Mouse (Mus musculus) embryonic facial prominence, embryonic 11.5 days (tissue): ENCODE results near the gene Actn4. TPM values are rescaled to one million over a fixed set of nuclear protein-coding genes. Genes with fewer than 3 reads are reported as not detected.

Experiments used
- ATAC-seq: fragments of 200-750 bp; cut with Nextera tagmentation; replicated peaks from 2 replicates; pipeline ENCODE4 v1.8.0; 2017; ENCODE audit warnings: low read depth; ENCODE audit not compliant: insufficient number of reproducible peaks, low FRiP score, low TSS enrichment
- DNase-seq: peaks from one replicate; pipeline ENCODE4 v3.0.0-alpha.2; 2015; ENCODE audit warnings: low spot score
- H3K27ac ChIP-seq: fragments of 300-500 bp; sonication (generic); replicated peaks from 2 replicates; pipeline ENCODE4 v1.5.1; 2014; ENCODE audit warnings: mild to moderate bottlenecking, low read depth, low read length, control low read depth
- H3K27me3 ChIP-seq: fragments of 300-500 bp; sonication (generic); 2 replicates; pipeline ENCODE4 v1.6.1; 2014; ENCODE audit warnings: mild to moderate bottlenecking, low read length, moderate library complexity, mixed read lengths; ENCODE audit not compliant: control insufficient read depth, insufficient read depth
- H3K36me3 ChIP-seq: fragments of 300-500 bp; sonication (generic); replicated peaks from 2 replicates; pipeline ENCODE4 v1.6.1; 2014; ENCODE audit warnings: low read depth, mild to moderate bottlenecking, low read length, moderate library complexity, mixed read lengths; ENCODE audit not compliant: control insufficient read depth, insufficient read depth
- H3K4me1 ChIP-seq: fragments of 300-500 bp; sonication (generic); 2 replicates; pipeline ENCODE4 v1.6.1; 2014; ENCODE audit warnings: low read length, mixed read lengths; ENCODE audit not compliant: control insufficient read depth, insufficient read depth
- H3K4me2 ChIP-seq: fragments of 300-500 bp; sonication (generic); 2 replicates; pipeline ENCODE4 v1.6.1; 2014; ENCODE audit warnings: low read depth, mild to moderate bottlenecking, control low read depth, low read length, moderate library complexity
- H3K4me3 ChIP-seq: fragments of 300-500 bp; sonication (generic); 2 replicates; pipeline ENCODE4 v1.5.1; 2014; ENCODE audit warnings: low read depth, low read length, control low read depth
- H3K9ac ChIP-seq: fragments of 300-500 bp; sonication (generic); replicated peaks from 2 replicates; pipeline ENCODE4 v1.6.1; 2014; ENCODE audit warnings: mild to moderate bottlenecking, control low read depth, low read length
- H3K9me3 ChIP-seq: fragments of 300-500 bp; sonication (generic); replicated peaks from 2 replicates; pipeline ENCODE4 v1.6.1; 2016; ENCODE audit warnings: mild to moderate bottlenecking, low read length, inconsistent platforms, mixed read lengths; ENCODE audit not compliant: control insufficient read depth
- WGBS: fragments of 180-500 bp; shearing (Covaris S2); extraction: QIAGEN DNeasy Blood & Tissue Kit; methylation state at CpG from one replicate; pipeline ENCODE4 v1.1.7; 2014; 5-methylcytosine and 5-hydroxymethylcytosine counted together
- polyA plus RNA-seq: library from polyadenylated mRNA; unstranded; fragments of >200 nt; fragmentation: Nextera tagmentation; extraction: Ambion mirVana; gene quantifications from 2 replicates; pipeline ENCODE4 v1.2.1, GENCODE M21; 2014

Gene Actn4
- polyA plus RNA-seq, 1 experiment from 2014 or later, result 190 TPM

- H3K27me3 ChIP-seq, result no peaks in the 10 kb centered on the region
- H3K9ac ChIP-seq, result no peak overlapping the region
- no peaks in the 10 kb centered on the region for H3K36me3 ChIP-seq
- H3K9me3 ChIP-seq, result no peaks in the 10 kb centered on the region
- no peak overlapping the region for H3K4me2 ChIP-seq
- 92% methylated on average over 2 of the region's 2 CpGs for WGBS
- no peak for DNase-seq
- no peak overlapping the region for H3K27ac ChIP-seq
- H3K4me3 ChIP-seq, result no peak overlapping the region
- H3K4me1 ChIP-seq, result peaks cover 17% of the 10 kb centered on the region; the same call in 1 of the 2 replicates
- ATAC-seq, result no peak
Observed at GRCm38 (mm10) chr7:28951764-28952163, 10.4 kb downstream of the Actn4 start.

- no peak overlapping the region for H3K4me3 ChIP-seq
- peaks cover 28% of the 10 kb centered on the region for H3K4me1 ChIP-seq
- no peak overlapping the region; the same call in 1 of the 2 replicates for H3K9ac ChIP-seq
- no peak overlapping the region for H3K4me2 ChIP-seq
- H3K27ac ChIP-seq, result no peak overlapping the region
- WGBS, result 89% methylated on average over 10 of the region's 10 CpGs
- H3K36me3 ChIP-seq, result no peaks in the 10 kb centered on the region
- no peak for DNase-seq
- H3K27me3 ChIP-seq, result no peaks in the 10 kb centered on the region
- ATAC-seq, result no peak
- no peaks in the 10 kb centered on the region for H3K9me3 ChIP-seq
Observed at GRCm38 (mm10) chr7:28950346-28951037, 11.6 kb downstream of the Actn4 start.

DNA sequence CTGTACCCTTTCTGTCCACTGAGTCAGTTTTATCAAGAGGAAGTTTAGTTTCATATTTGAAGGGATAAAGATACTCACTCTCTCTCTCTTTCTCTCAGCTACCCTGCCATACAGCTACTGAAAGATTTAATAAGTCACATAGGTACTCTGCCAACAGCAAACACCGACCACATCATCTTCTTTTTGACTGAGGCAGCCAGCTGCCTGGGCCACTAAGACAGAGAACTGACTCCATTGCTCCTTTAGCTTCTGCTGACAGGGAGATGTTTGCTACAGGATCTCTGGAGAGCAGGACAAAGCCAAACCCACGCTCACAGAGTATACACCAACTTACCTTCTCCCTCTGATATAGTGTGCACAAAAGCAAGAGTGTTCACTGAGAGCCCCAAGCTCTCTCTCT lies 12.8 kb downstream of the Actn4 start:
- ATAC-seq (no peak), DNase-seq (no peak)
- H3K27ac ChIP-seq, result no peak overlapping the region
- H3K9me3 ChIP-seq, result no peaks in the 10 kb centered on the region
- H3K4me2 ChIP-seq, result no peak overlapping the region
- H3K4me1 ChIP-seq, result peaks cover 30% of the 10 kb centered on the region
- no peak overlapping the region for H3K9ac ChIP-seq
- 86% methylated on average over 2 of the region's 2 CpGs for WGBS
- no peaks in the 10 kb centered on the region for H3K36me3 ChIP-seq
- no peak overlapping the region for H3K4me3 ChIP-seq
- no peaks in the 10 kb centered on the region for H3K27me3 ChIP-seq

- H3K27me3 ChIP-seq, result no peaks in the 10 kb centered on the region
- no peaks in the 10 kb centered on the region for H3K36me3 ChIP-seq
- H3K9ac ChIP-seq, result no peak overlapping the region
- H3K9me3 ChIP-seq, result no peaks in the 10 kb centered on the region
- H3K27ac ChIP-seq, result no peak overlapping the region; the same call in 1 of the 2 replicates
- WGBS, result 69% methylated on average over 7 of the region's 7 CpGs
- no peak for ATAC-seq
- peaks cover 28% of the 10 kb centered on the region for H3K4me1 ChIP-seq
- peak; percentile 37 for DNase-seq
- no peak overlapping the region for H3K4me3 ChIP-seq
- no peak overlapping the region for H3K4me2 ChIP-seq
Observed at GRCm38 (mm10) chr7:28948746-28949145, 13.4 kb downstream of the Actn4 start.

DNA sequence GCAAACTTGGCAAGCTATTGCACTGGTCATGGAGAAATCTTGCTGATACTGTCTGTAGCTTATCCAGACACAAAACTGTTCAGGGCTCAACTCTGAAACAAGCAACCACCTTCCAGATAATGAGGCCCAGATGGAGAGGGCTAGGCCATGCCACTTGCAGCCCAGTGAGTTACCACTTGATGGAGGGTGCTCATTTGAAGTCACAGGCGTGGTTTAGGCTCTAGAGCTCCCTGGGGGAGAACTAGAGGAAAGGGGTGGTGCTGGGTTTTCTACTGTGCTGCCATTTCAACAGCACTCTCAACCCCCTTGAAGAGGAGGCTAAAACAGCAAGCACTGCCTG lies 15.9 kb downstream of the Actn4 start:
- Histone ChIP-seq H3K9ac (0 out of 2 replicates have a peak overlapping the region, but pooled peaks have one; percentile 23), H3K4me1 (peaks cover 18% of the 10 kb centered on the region), H3K9me3 (no peaks in the 10 kb centered on the region), H3K4me2 (no peak overlapping the region), H3K36me3 (no peaks in the 10 kb centered on the region), H3K4me3 (no peak overlapping the region), H3K27me3 (no peaks in the 10 kb centered on the region), H3K27ac (peak overlapping the region; percentile 66)
- ATAC-seq (no peak), DNase-seq (peak; percentile 76)
- 5% methylated on average over 1 of the region's 1 CpGs for WGBS

DNA sequence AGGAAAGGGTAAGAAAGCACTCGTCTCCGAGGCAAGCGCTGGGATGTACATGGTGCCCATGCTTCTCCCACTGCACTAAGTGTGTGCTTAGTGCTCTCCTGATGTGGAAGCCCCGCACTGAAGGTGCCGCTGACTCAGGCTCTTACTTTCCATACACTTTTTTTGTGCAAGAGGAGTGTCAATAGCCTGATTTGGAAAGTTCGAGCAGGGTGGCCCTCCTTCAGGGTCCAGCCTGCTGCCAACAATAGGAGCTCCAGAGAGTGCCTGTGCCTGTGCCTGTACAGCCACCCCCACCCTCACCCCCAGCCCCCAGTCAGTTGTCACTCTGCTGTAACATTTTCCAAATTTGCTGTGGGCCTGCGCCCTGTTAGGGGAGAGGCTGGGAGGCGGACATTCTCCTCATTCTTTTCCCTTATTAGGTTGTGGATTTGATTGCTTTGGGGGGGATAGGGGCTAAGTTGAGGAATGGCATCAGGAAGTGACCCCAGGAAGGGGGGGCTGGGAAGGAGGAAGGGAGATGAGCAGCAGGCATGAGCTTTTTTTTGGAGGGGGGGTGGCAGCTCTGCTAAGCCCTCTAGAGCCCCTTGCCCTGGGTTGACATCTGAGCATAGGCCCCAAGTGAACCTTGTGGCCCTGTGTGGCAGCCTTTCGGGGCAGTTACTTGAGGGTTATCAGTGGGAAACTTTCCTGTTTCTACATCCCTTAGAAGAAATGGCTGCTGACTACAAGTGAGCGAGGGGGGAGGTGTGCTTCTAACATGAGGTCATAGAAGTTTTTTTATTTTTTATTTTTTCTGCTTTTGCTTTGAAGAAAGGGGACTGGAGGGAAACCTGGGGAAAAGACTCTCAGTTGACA lies 16.5 kb downstream of the Actn4 start:
- Histone ChIP-seq H3K9ac (0 out of 2 replicates have a peak overlapping the region, but pooled peaks have one; percentile 23), H3K4me3 (no peak overlapping the region), H3K4me1 (peaks cover 18% of the 10 kb centered on the region), H3K27ac (peak overlapping the region; percentile 66), H3K9me3 (no peaks in the 10 kb centered on the region), H3K27me3 (no peaks in the 10 kb centered on the region), H3K36me3 (no peaks in the 10 kb centered on the region), H3K4me2 (peak overlapping the region; percentile 14)
- WGBS, result 13% methylated on average over 10 of the region's 10 CpGs
- peak; percentile 68 for DNase-seq
- peak; percentile 67 for ATAC-seq

DNA sequence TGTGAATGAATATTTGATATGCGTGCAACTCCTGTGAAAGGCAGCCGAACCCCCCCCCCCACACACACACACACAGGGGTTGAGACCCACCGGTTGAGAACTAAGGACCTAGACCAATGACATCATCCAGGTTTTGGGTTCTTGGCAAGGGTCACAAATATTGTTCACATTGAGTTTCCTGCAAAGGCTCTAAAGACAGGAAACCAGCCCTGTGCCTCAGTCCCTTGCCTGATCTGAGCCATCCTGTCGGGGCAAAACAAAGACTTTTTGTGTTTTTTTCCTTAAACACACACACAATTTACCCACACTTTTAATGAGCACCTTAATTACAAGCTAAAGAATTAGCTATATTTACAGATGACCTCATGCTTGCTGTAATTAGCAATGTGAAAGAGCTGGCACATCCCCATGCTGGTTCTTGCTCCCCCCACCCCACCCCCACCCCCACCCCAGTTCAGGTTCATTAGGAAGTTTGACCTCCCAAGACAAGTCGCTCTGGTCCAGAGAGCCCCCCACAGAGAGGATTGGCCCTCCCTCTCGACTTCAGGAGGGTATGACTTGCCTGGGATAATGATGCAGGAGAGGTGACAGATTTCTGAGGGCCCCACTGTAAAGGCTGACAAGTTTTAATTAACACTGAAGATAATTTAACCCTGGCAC lies 17.3 kb downstream of the Actn4 start:
- Histone ChIP-seq H3K4me1 (peaks cover 18% of the 10 kb centered on the region), H3K36me3 (no peaks in the 10 kb centered on the region), H3K9ac (0 out of 2 replicates have a peak overlapping the region, but pooled peaks have one; percentile 19), H3K4me2 (no peak overlapping the region; the same call in 1 of the 2 replicates), H3K27me3 (no peaks in the 10 kb centered on the region), H3K9me3 (no peaks in the 10 kb centered on the region), H3K4me3 (no peak overlapping the region), H3K27ac (peak overlapping the region; percentile 66)
- peak; percentile 5; the same call in 1 of the 2 replicates for ATAC-seq
- 27% methylated on average over 6 of the region's 6 CpGs for WGBS
- no peak for DNase-seq
